Mouse (Mus musculus): ENCODE measurements around the gene Atl1. TPM values are rescaled to one million over a fixed set of nuclear protein-coding genes. Genes with fewer than 3 reads are reported as not detected.

Gene Atl1
- polyA plus RNA-seq (2015; fragmentation: Nextera tagmentation; extraction: Ambion mirVana) = 3.0 and 3.3 TPM in 2 replicates

GRCm38 (mm10) chr12:69892371-69893251 lies at the start of gene Atl1, which contains the start of gene Map4k5:
Atl1 (plus strand) TSS chr12:69892614.
Map4k5 (minus strand) TSS chr12:69893200.
- Histone ChIP-seq H3K4me3 (peak within 1 kb of the TSS; percentile 68), H3K36me3 (no peaks in the 10 kb centered on the region), H3K27ac (peak within 1 kb of the TSS; percentile 91), H3K4me2 (peak within 1 kb of the TSS; percentile 60), H3K4me1 (peaks cover 32% of the 10 kb centered on the region), H3K9ac (peak within 1 kb of the TSS; percentile 77), H3K9me3 (no peaks in the 10 kb centered on the region), H3K27me3 (no peaks in the 10 kb centered on the region)
- under 1% methylated on average over 118 of the region's 118 CpGs for WGBS
- peak; percentile 94 for ATAC-seq (ENCODE audit: borderline replicate concordance, extremely low read depth, low FRiP score, low TSS enrichment)

- Histone ChIP-seq H3K36me3 (peaks cover 42% of the 10 kb centered on the region), H3K4me1 (no peaks in the 10 kb centered on the region), H3K9ac (no peak overlapping the region), H3K9me3 (no peaks in the 10 kb centered on the region), H3K27ac (no peak overlapping the region), H3K27me3 (no peaks in the 10 kb centered on the region), H3K4me2 (no peak overlapping the region), H3K4me3 (no peak overlapping the region)
- 63% methylated on average over 19 of the region's 19 CpGs for whole genome bisulfite sequencing
- peak; percentile 42; the same call in 1 of the 2 replicates for ATAC-seq (ENCODE audit: borderline replicate concordance, extremely low read depth, low FRiP score, low TSS enrichment)
These were observed 48.6 kb upstream of the Atl1 start for GRCm38 (mm10) chr12:69843531-69844445.

GRCm38 (mm10) chr12:69845722-69846121 lies 46.7 kb upstream of the Atl1 start:
- no peaks in the 10 kb centered on the region for H3K4me1 ChIP-seq
- no peak overlapping the region for H3K27ac ChIP-seq
- H3K4me3 ChIP-seq = no peak overlapping the region
- peaks cover 45% of the 10 kb centered on the region for H3K36me3 ChIP-seq
- no peaks in the 10 kb centered on the region for H3K27me3 ChIP-seq
- 87% methylated on average over 9 of the region's 9 CpGs for WGBS
- H3K4me2 ChIP-seq = no peak overlapping the region
- no peak for ATAC-seq (ENCODE audit: borderline replicate concordance, extremely low read depth, low FRiP score, low TSS enrichment)
- H3K9me3 ChIP-seq = no peaks in the 10 kb centered on the region
- H3K9ac ChIP-seq = no peak overlapping the region

- ATAC-seq (ENCODE audit: borderline replicate concordance, extremely low read depth, low FRiP score, low TSS enrichment) = no peak
- H3K9me3 ChIP-seq = no peaks in the 10 kb centered on the region
- H3K27me3 ChIP-seq = no peaks in the 10 kb centered on the region
- H3K4me3 ChIP-seq = no peak overlapping the region
- peaks cover 46% of the 10 kb centered on the region for H3K36me3 ChIP-seq
- no peak overlapping the region for H3K4me2 ChIP-seq
- 85% methylated on average over 9 of the region's 9 CpGs for WGBS
- H3K9ac ChIP-seq = no peak overlapping the region
- no peaks in the 10 kb centered on the region for H3K4me1 ChIP-seq
- no peak overlapping the region for H3K27ac ChIP-seq
These were observed 45.9 kb upstream of the Atl1 start for GRCm38 (mm10) chr12:69846499-69846898.

- ATAC-seq (ENCODE audit: borderline replicate concordance, extremely low read depth, low FRiP score, low TSS enrichment) = no peak
- Histone ChIP-seq H3K9ac (no peak overlapping the region), H3K4me3 (no peak overlapping the region), H3K4me1 (no peaks in the 10 kb centered on the region), H3K9me3 (no peaks in the 10 kb centered on the region), H3K4me2 (no peak overlapping the region), H3K27ac (no peak overlapping the region), H3K36me3 (peaks cover 47% of the 10 kb centered on the region), H3K27me3 (no peaks in the 10 kb centered on the region)
- WGBS = 78% methylated on average over 12 of the region's 12 CpGs
These were observed 44.1 kb upstream of the Atl1 start for GRCm38 (mm10) chr12:69848083-69848878.

GRCm38 (mm10) chr12:69852288-69852687 lies 40.1 kb upstream of the Atl1 start:
- no peaks in the 10 kb centered on the region for H3K27me3 ChIP-seq
- no peak overlapping the region for H3K9ac ChIP-seq
- no peak overlapping the region for H3K27ac ChIP-seq
- peaks cover 34% of the 10 kb centered on the region for H3K36me3 ChIP-seq
- no peaks in the 10 kb centered on the region for H3K9me3 ChIP-seq
- no peak overlapping the region for H3K4me2 ChIP-seq
- H3K4me1 ChIP-seq = no peaks in the 10 kb centered on the region
- ATAC-seq (ENCODE audit: borderline replicate concordance, extremely low read depth, low FRiP score, low TSS enrichment) = no peak
- WGBS = 80% methylated on average over 9 of the region's 9 CpGs
- H3K4me3 ChIP-seq = no peak overlapping the region

- ATAC-seq (ENCODE audit: borderline replicate concordance, extremely low read depth, low FRiP score, low TSS enrichment) = no peak
- H3K27me3 ChIP-seq = no peaks in the 10 kb centered on the region
- 86% methylated on average over 11 of the region's 11 CpGs for WGBS
- no peaks in the 10 kb centered on the region for H3K4me1 ChIP-seq
- no peaks in the 10 kb centered on the region for H3K9me3 ChIP-seq
- H3K27ac ChIP-seq = no peak overlapping the region
- no peak overlapping the region for H3K4me3 ChIP-seq
- H3K4me2 ChIP-seq = no peak overlapping the region
- no peak overlapping the region for H3K9ac ChIP-seq
- peaks cover 29% of the 10 kb centered on the region for H3K36me3 ChIP-seq
These were observed 39.0 kb upstream of the Atl1 start for GRCm38 (mm10) chr12:69853387-69853786.

GRCm38 (mm10) chr12:69853942-69854341 lies 38.5 kb upstream of the Atl1 start:
- Histone ChIP-seq H3K27ac (no peak overlapping the region), H3K36me3 (peaks cover 27% of the 10 kb centered on the region), H3K9ac (no peak overlapping the region), H3K4me2 (no peak overlapping the region), H3K4me3 (no peak overlapping the region), H3K27me3 (no peaks in the 10 kb centered on the region), H3K4me1 (no peaks in the 10 kb centered on the region), H3K9me3 (no peaks in the 10 kb centered on the region)
- 87% methylated on average over 2 of the region's 2 CpGs for WGBS
- ATAC-seq (ENCODE audit: borderline replicate concordance, extremely low read depth, low FRiP score, low TSS enrichment) = no peak

- 94% methylated on average over 12 of the region's 12 CpGs for WGBS
- H3K4me2 ChIP-seq = no peak overlapping the region
These were observed 36.6 kb upstream of the Atl1 start for GRCm38 (mm10) chr12:69855641-69856300.

GRCm38 (mm10) chr12:69856398-69856797 lies 36.0 kb upstream of the Atl1 start:
- no peaks in the 10 kb centered on the region for H3K9me3 ChIP-seq
- no peak overlapping the region for H3K9ac ChIP-seq
- no peak overlapping the region for H3K27ac ChIP-seq
- H3K27me3 ChIP-seq = no peaks in the 10 kb centered on the region
- ATAC-seq (ENCODE audit: borderline replicate concordance, extremely low read depth, low FRiP score, low TSS enrichment) = no peak
- no peaks in the 10 kb centered on the region for H3K4me1 ChIP-seq
- H3K4me2 ChIP-seq = no peak overlapping the region
- peaks cover 21% of the 10 kb centered on the region for H3K36me3 ChIP-seq
- WGBS = 94% methylated on average over 10 of the region's 10 CpGs
- H3K4me3 ChIP-seq = no peak overlapping the region

More at GRCm38 (mm10) chr12:69855641-69856300, 36.6 kb upstream of the Atl1 start:
- Histone ChIP-seq H3K9ac (no peak overlapping the region), H3K4me3 (no peak overlapping the region), H3K9me3 (no peaks in the 10 kb centered on the region), H3K4me1 (no peaks in the 10 kb centered on the region), H3K27ac (no peak overlapping the region), H3K36me3 (peaks cover 22% of the 10 kb centered on the region), H3K27me3 (no peaks in the 10 kb centered on the region)
- ATAC-seq (ENCODE audit: borderline replicate concordance, extremely low read depth, low FRiP score, low TSS enrichment) = no peak

GRCm38 (mm10) chr12:69857597-69857996 lies 34.8 kb upstream of the Atl1 start:
- no peak overlapping the region for H3K4me2 ChIP-seq
- no peak overlapping the region for H3K27ac ChIP-seq
- no peak overlapping the region for H3K9ac ChIP-seq
- H3K4me3 ChIP-seq = no peak overlapping the region
- no peaks in the 10 kb centered on the region for H3K27me3 ChIP-seq
- peaks cover 11% of the 10 kb centered on the region for H3K36me3 ChIP-seq
- no peak for ATAC-seq (ENCODE audit: borderline replicate concordance, extremely low read depth, low FRiP score, low TSS enrichment)
- H3K4me1 ChIP-seq = no peaks in the 10 kb centered on the region
- 92% methylated on average over 2 of the region's 2 CpGs for WGBS
- H3K9me3 ChIP-seq = no peaks in the 10 kb centered on the region

Data from lung, embryonic 15.5 days (tissue).